Mouse (Mus musculus): ENCODE results near the gene Chd8.

Chd8 gene

GRCm38 (mm10) chr14:52198141-52198540, 59.4 kb downstream of the Chd8 start:
- DNase-seq = no peak

DNA sequence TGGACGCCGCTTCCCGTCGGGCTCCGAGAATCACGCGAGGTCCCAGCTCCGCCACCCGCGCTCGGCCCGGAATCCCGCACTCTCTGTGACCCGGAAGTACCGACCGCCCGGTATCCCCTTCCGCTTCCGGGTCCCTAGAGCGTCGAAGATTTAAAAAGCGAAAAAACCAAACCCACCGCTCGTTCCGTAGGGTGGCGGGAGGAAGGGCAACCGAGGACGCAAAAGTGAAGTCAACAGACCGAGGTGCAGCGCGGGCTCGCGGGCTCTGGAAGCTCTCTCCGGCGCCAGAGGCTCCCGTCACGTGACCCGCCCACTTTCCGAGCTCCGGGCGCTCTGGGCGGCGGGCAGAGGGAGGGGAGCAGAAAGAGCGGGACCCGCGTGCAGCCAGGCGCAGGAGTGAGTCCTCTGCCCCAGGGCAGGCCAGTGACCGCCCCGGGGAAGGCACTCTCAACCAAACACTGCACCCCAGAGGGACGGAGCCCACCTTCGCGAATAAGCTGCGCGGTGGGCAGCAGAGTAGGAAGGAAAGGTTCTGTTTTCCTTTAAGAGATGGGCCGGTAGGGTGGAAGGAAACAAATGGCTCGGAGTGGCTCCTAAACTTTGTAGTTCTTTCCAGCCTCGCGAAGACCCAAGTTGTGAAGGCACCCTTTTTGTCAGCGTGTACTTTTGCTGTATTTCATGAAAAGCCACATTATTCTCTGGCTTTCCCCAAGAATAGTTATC, 60.3 kb downstream of the Chd8 start, which contains the start of gene Supt16:
Supt16 (minus strand) TSS at position 261 of the 723 bp plus-strand sequence.
- DNase-seq = peak; percentile 88 to 89

GRCm38 (mm10) chr14:52196230-52197155, 61.1 kb downstream of the Chd8 start:
- DNase-seq = no peak

GRCm38 (mm10) chr14:52195691-52196090, 61.9 kb downstream of the Chd8 start:
- DNase-seq = peak; percentile 55 to 70

- peak; percentile 41 to 62 for DNase-seq
Observed at GRCm38 (mm10) chr14:52190740-52191359, 66.7 kb downstream of the Chd8 start.

DNA sequence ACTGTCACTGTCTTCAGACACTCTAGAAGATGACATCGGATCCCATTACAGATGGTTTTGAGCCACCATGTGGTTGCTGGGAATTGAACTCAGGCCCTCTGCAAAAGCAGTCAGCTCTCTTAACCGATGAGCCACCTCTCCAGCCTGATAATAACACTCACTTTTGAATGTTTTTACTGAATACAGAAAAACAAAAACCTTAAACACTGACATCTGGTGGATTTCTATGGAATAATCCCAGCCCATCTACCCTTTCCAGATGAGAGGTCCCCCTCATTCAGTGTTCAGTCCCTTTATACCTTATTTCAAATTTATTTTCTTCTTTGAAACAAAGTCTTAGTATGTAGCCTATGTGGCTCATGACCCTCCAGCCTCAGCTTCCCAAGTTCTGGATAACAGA, 68.1 kb downstream of the Chd8 start:
- no peak for DNase-seq

DNA sequence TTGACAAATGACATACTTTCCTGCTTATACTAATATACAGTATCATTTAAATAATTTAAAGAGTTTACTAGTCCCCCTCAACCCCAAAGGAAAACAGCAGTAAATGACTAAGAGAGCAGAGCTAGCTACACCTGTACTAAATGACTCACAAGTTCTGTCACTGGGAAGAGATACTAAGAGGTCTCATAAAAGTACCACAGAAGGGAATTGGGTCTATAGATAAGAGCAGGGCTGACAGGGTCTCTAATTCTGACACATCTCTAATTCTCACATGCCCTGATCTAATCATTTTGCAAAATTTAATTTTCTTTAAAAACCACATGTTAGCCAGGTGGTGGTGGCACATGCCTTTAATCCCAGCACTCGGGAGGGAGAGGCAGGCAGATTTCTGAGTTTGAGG, 68.8 kb downstream of the Chd8 start:
- DNase-seq = no peak

GRCm38 (mm10) chr14:52166571-52166970, 91.0 kb downstream of the Chd8 start:
- DNase-seq = no peak

GRCm38 (mm10) chr14:52160911-52161310, 96.7 kb downstream of the Chd8 start:
- DNase-seq = no peak

- DNase-seq = no peak
Observed at GRCm38 (mm10) chr14:52155008-52155407, 102.6 kb downstream of the Chd8 start.

DNA sequence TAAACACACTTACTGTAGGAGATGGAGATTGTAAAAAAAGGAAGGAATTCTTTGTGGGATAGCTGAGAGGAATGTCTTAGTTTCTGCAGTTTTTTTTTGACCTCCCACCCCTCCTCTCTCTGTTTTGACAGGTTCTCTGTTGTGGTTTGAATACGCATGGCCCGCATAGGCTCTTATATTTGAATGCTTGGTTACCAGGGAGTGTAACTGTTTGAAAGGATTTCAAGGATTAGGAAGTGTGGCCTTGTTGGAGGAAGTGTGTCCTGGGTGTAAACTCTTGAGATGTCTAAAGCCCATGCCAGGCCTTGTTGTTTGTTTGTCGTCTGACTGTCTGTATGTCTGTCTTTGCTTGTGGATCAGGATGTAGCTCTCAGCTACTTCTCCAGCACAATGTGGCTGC, 105.0 kb downstream of the Chd8 start:
- DNase-seq = no peak

- no peak for DNase-seq
Observed at GRCm38 (mm10) chr14:52152179-52152578, 105.4 kb downstream of the Chd8 start.

GRCm38 (mm10) chr14:52149888-52150287, 107.7 kb downstream of the Chd8 start:
- DNase-seq = no peak

Data from cerebellum, postnatal 25 days (tissue).